Comparison of ENCODE assay signal across 24 mouse cellular contexts in the genomic region with DNA sequence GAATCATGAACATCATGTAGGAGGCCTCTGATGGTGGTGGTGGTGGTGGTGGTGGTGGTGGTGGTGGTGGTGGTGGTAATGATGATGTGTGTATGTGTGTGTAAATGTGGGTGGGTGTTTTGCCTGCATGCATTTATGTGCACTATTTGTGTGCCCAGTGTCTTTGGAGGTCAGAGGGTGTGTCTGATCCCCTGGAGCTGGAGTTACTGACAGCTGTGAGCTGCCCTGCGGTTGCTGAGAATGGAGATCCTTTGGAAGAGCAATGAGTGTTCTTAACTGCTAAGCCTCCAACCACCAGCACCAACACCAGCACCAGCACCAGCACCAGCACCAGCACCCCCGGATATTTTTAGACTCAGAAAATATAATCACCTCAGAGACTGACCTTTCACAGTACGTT.
"Had no signal": no experiment of that assay in that cellular context is flagged by ENCODE, and none has a peak within 500 bp of the region (broad histone marks: within the 10 kb centered on the region; RNA-seq: fewer than 3 reads in every experiment).

No protein-coding gene starts in this region.

- H3K36me3 ChIP-seq: embryonic facial prominence, embryonic 10.5 days; embryonic facial prominence, embryonic 12.5 days; embryonic facial prominence, embryonic 13.5 days; embryonic facial prominence, embryonic 15.5 days; forebrain, embryonic 10.5 days; forebrain, embryonic 12.5 days; forebrain, embryonic 15.5 days had no signal

- ATAC-seq: forebrain, embryonic 13.5 days; forebrain, embryonic 14.5 days had no signal

- H3K4me1 ChIP-seq: embryonic facial prominence, embryonic 12.5 days; embryonic facial prominence, embryonic 13.5 days; forebrain, embryonic 10.5 days; forebrain, embryonic 13.5 days had no signal

- DNase-seq: cerebellum, adult 2 months; cerebellum, adult 8-10 months; cerebellum, adult 9-10 months; cerebellum, adult 9-11 months; cerebellum, postnatal 25 days; cerebellum, postnatal 36 days; embryo, embryonic 11 days; gastrocnemius, postnatal 10 days; gastrocnemius, postnatal 25 days; gastrocnemius, postnatal 36 days; heart, adult 11 months; heart, adult 18-20 months; heart, adult 2 months had no signal

- H3K9me3 ChIP-seq: embryonic facial prominence, embryonic 10.5 days; embryonic facial prominence, embryonic 12.5 days; embryonic facial prominence, embryonic 13.5 days; embryonic facial prominence, embryonic 15.5 days; forebrain, embryonic 10.5 days; forebrain, embryonic 12.5 days; forebrain, embryonic 13.5 days; forebrain, embryonic 15.5 days had no signal

- H3K27ac ChIP-seq: embryonic facial prominence, embryonic 10.5 days; embryonic facial prominence, embryonic 12.5 days; embryonic facial prominence, embryonic 13.5 days; embryonic facial prominence, embryonic 15.5 days; forebrain, embryonic 10.5 days; forebrain, embryonic 12.5 days; forebrain, embryonic 13.5 days; forebrain, embryonic 15.5 days; heart, adult 2 months had no signal

- H3K4me2 ChIP-seq: embryonic facial prominence, embryonic 12.5 days; embryonic facial prominence, embryonic 13.5 days; embryonic facial prominence, embryonic 15.5 days; forebrain, embryonic 12.5 days; forebrain, embryonic 13.5 days; forebrain, embryonic 15.5 days had no signal

- H3K9ac ChIP-seq: embryonic facial prominence, embryonic 12.5 days; embryonic facial prominence, embryonic 13.5 days; embryonic facial prominence, embryonic 15.5 days; forebrain, embryonic 12.5 days; forebrain, embryonic 13.5 days; forebrain, embryonic 15.5 days; forebrain, postnatal 0 days had no signal

- H3K27me3 ChIP-seq: embryonic facial prominence, embryonic 12.5 days; embryonic facial prominence, embryonic 13.5 days; embryonic facial prominence, embryonic 15.5 days; forebrain, embryonic 13.5 days; forebrain, embryonic 15.5 days had no signal

- H3K4me3 ChIP-seq: embryonic facial prominence, embryonic 10.5 days; embryonic facial prominence, embryonic 12.5 days; embryonic facial prominence, embryonic 13.5 days; embryonic facial prominence, embryonic 15.5 days; erythroblast, embryonic 14.5 days; forebrain, embryonic 10.5 days; forebrain, embryonic 12.5 days; forebrain, embryonic 13.5 days; forebrain, embryonic 15.5 days; heart, adult 2 months had no signal
